Mouse (Mus musculus) heart, embryonic 16.5 days (tissue): ENCODE results near the gene Strip1. TPM values are rescaled to one million over a fixed set of nuclear protein-coding genes. Genes with fewer than 3 reads are reported as not detected.

Experiments
- ATAC-seq: fragments of 200-750 bp; cut with Nextera tagmentation; replicated peaks from 2 replicates; pipeline ENCODE4 v1.8.0; 2017; ENCODE audit warnings: moderate number of reproducible peaks; ENCODE audit not compliant: insufficient read depth, low FRiP score; ENCODE audit errors: extremely low read depth
- H3K27ac ChIP-seq: fragments of 300-500 bp; sonication (generic); 2 replicates; pipeline ENCODE4 v1.5.1; 2014; ENCODE audit warnings: mild to moderate bottlenecking, low read length, control low read depth, moderate library complexity
- H3K27me3 ChIP-seq: fragments of 300-500 bp; sonication (generic); 2 replicates; pipeline ENCODE4 v1.6.1; 2014; ENCODE audit warnings: low read length, mixed read lengths; ENCODE audit not compliant: control insufficient read depth, insufficient read depth
- H3K36me3 ChIP-seq: fragments of 300-500 bp; sonication (generic); 2 replicates; pipeline ENCODE4 v1.6.1; 2014; ENCODE audit not compliant: control insufficient read depth, insufficient read depth
- H3K4me1 ChIP-seq: fragments of 300-500 bp; sonication (generic); 2 replicates; pipeline ENCODE4 v1.6.1; 2014; ENCODE audit warnings: low read length, mixed read lengths; ENCODE audit not compliant: control insufficient read depth, insufficient read depth
- H3K4me2 ChIP-seq: fragments of 300-500 bp; sonication (generic); 2 replicates; pipeline ENCODE4 v1.6.1; 2014; ENCODE audit warnings: low read depth, mild to moderate bottlenecking, control low read depth, low read length
- H3K4me3 ChIP-seq: fragments of 300-500 bp; sonication (generic); 2 replicates; pipeline ENCODE4 v1.5.1; 2014; ENCODE audit warnings: mild to moderate bottlenecking, control low read depth, low read length
- H3K9ac ChIP-seq: fragments of 300-500 bp; sonication (generic); 2 replicates; pipeline ENCODE4 v1.6.1; 2014; ENCODE audit warnings: low read length, control low read depth
- H3K9me3 ChIP-seq: fragments of 300-500 bp; sonication (generic); replicated peaks from 2 replicates; pipeline ENCODE4 v1.6.1; 2016; ENCODE audit warnings: low read length; ENCODE audit not compliant: control insufficient read depth
- WGBS: fragments of 180-500 bp; shearing (Covaris S2); extraction: QIAGEN DNeasy Blood & Tissue Kit; methylation state at CpG from one replicate; pipeline ENCODE4 v1.1.7; 2014; 5-methylcytosine and 5-hydroxymethylcytosine counted together
- polyA plus RNA-seq: library from polyadenylated mRNA; unstranded; fragments of >200 nt; fragmentation: Nextera tagmentation; extraction: Ambion mirVana; gene quantifications from 2 replicates; pipeline ENCODE4 v1.2.1, GENCODE M21; 2015

The Strip1 gene
- 32.2 and 36.5 TPM in 2 replicates for polyA plus RNA-seq

DNA sequence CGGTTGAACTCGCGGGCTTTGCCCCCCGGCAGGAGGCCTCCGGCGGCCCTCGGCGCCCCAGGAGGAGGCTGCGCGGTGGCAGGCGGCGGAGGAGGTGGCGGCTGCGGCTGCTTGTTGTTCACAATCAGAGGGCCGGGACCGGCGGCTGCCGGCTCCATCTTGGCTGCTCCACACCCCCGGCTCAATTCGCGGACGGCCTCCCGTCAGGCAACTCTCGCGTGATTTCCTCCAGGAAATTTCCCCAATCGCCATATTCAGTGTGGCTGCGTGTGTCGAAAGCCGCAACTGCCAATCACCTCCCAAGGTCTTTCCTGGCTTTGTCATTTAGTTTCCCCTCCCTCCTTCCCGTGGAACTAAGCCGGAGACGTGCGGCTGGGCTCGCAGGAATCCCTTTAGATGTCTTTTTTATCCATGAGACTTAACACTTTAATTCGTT lies at the start of gene Strip1:
Gene Strip1, minus strand, starts transcription at position 172 of the 436 bp plus-strand sequence.
- peak within 1 kb of the TSS; percentile 64 for H3K4me2 ChIP-seq
- no peaks in the 10 kb centered on the region for H3K27me3 ChIP-seq
- peak within 1 kb of the TSS; percentile 96 for H3K27ac ChIP-seq
- H3K4me3 ChIP-seq, result peak within 1 kb of the TSS; percentile 93
- H3K4me1 ChIP-seq, result peaks cover 8% of the 10 kb centered on the region
- no peaks in the 10 kb centered on the region for H3K9me3 ChIP-seq
- under 1% methylated on average over 35 of the region's 35 CpGs for WGBS
- peak within 1 kb of the TSS; percentile 98 for H3K9ac ChIP-seq
- peaks cover 12% of the 10 kb centered on the region for H3K36me3 ChIP-seq
- ATAC-seq, result peak; percentile 96

- Histone ChIP-seq H3K9me3 (no peaks in the 10 kb centered on the region), H3K9ac (peak overlapping the region; percentile 52; the same call in 1 of the 2 replicates), H3K4me1 (peaks cover 38% of the 10 kb centered on the region), H3K27me3 (no peaks in the 10 kb centered on the region), H3K36me3 (peaks cover 2% of the 10 kb centered on the region; the same call in 1 of the 2 replicates), H3K4me3 (no peak overlapping the region), H3K27ac (peak overlapping the region; percentile 62), H3K4me2 (peak overlapping the region; percentile 46)
- 14% methylated on average over 7 of the region's 7 CpGs for WGBS
- peak; percentile 84 for ATAC-seq
Measured at GRCm38 (mm10) chr3:107680790-107681576, 49.5 kb upstream of the Strip1 start.

GRCm38 (mm10) chr3:107671509-107671908 lies 40.0 kb upstream of the Strip1 start:
- H3K36me3 ChIP-seq, result peaks cover 63% of the 10 kb centered on the region
- H3K4me1 ChIP-seq, result no peaks in the 10 kb centered on the region
- H3K27me3 ChIP-seq, result no peaks in the 10 kb centered on the region
- H3K27ac ChIP-seq, result no peak overlapping the region
- H3K9me3 ChIP-seq, result no peaks in the 10 kb centered on the region
- no peak overlapping the region for H3K4me3 ChIP-seq
- WGBS, result 86% methylated on average over 2 of the region's 2 CpGs
- no peak for ATAC-seq
- no peak overlapping the region for H3K9ac ChIP-seq
- no peak overlapping the region for H3K4me2 ChIP-seq

GRCm38 (mm10) chr3:107670500-107670899 lies 39.0 kb upstream of the Strip1 start:
- H3K4me3 ChIP-seq, result no peak overlapping the region
- WGBS, result 90% methylated on average over 4 of the region's 4 CpGs
- H3K27me3 ChIP-seq, result no peaks in the 10 kb centered on the region
- H3K9me3 ChIP-seq, result no peaks in the 10 kb centered on the region
- no peak overlapping the region for H3K9ac ChIP-seq
- no peak overlapping the region for H3K4me2 ChIP-seq
- H3K27ac ChIP-seq, result no peak overlapping the region
- peaks cover 70% of the 10 kb centered on the region for H3K36me3 ChIP-seq
- H3K4me1 ChIP-seq, result no peaks in the 10 kb centered on the region
- ATAC-seq, result no peak

DNA sequence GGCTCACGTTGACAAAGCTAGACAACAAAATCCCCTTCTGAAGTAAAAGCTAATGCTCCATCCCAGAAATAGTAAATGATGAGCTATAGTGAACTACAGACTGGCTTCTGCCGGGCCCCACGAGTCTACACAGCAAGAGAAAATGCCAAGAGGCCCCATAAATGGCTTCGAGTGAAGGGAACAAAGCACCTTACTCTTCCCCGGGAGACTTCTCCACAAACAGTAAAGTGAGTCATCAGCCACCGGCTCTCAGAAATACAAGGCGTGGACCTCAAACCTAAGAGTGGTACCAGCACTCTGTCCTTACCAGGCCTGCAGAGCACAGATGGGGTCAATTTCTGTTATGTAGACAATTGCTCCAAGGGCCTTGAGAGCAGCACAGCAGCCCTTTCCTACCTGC lies 37.3 kb upstream of the Strip1 start:
- Histone ChIP-seq H3K36me3 (peaks cover 68% of the 10 kb centered on the region), H3K4me1 (no peaks in the 10 kb centered on the region), H3K4me2 (no peak overlapping the region), H3K9ac (no peak overlapping the region), H3K9me3 (no peaks in the 10 kb centered on the region), H3K4me3 (no peak overlapping the region), H3K27me3 (no peaks in the 10 kb centered on the region), H3K27ac (no peak overlapping the region)
- no peak for ATAC-seq
- WGBS, result 87% methylated on average over 7 of the region's 7 CpGs

- 75% methylated on average over 6 of the region's 6 CpGs for WGBS
- no peak for ATAC-seq
- no peak overlapping the region for H3K4me3 ChIP-seq
Measured at GRCm38 (mm10) chr3:107667426-107667825, 35.9 kb upstream of the Strip1 start.

DNA sequence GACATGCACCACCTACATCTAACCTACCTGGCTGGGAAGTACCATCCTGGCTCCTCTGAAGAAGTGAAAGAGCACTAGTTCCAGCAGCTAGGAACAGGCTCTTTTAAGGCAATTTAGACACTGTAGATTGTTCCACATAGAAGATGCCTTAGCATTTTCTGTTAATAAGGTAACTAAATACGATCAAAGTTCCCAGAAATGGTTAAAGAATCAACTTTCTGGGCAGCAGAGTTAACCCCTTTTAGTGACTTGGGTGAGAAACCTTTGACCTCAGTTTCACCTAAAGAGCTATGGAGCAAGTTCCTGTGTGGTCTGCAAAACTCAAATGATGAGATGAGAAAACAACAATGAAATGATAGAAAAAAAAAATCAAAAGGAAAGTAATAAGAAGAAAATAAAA lies 33.1 kb upstream of the Strip1 start:
- H3K4me1 ChIP-seq, result no peaks in the 10 kb centered on the region
- WGBS, result 86% methylated on average over 1 of the region's 1 CpGs
- H3K4me3 ChIP-seq, result no peak overlapping the region
- no peaks in the 10 kb centered on the region for H3K27me3 ChIP-seq
- H3K36me3 ChIP-seq, result peaks cover 81% of the 10 kb centered on the region
- no peak overlapping the region for H3K27ac ChIP-seq
- H3K4me2 ChIP-seq, result no peak overlapping the region
- no peak for ATAC-seq
- no peak overlapping the region for H3K9ac ChIP-seq
- no peaks in the 10 kb centered on the region for H3K9me3 ChIP-seq

More at GRCm38 (mm10) chr3:107667426-107667825, 35.9 kb upstream of the Strip1 start:
- no peaks in the 10 kb centered on the region for H3K27me3 ChIP-seq
- no peak overlapping the region for H3K9ac ChIP-seq
- no peak overlapping the region for H3K27ac ChIP-seq
- H3K9me3 ChIP-seq, result no peaks in the 10 kb centered on the region
- H3K4me1 ChIP-seq, result no peaks in the 10 kb centered on the region
- H3K36me3 ChIP-seq, result peaks cover 75% of the 10 kb centered on the region
- no peak overlapping the region for H3K4me2 ChIP-seq

DNA sequence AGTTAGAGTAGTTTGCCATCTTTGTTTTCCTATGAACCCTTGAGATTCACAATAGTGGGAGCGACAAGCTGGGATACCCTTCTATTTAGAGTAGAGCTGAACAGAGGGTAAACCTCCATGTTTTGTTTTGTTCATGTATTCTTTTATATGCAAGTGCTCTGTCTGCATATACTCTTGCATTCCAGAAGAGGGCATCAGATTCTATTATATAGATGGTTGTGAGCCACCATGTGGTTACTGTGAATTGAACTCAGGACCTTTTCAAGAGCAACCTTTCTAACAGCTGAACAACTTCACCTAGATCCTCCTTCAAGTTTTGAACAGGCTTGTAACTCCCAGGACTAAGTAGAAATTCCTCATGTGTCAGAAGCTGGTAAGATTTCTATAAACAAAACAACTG lies 27.5 kb upstream of the Strip1 start:
- H3K4me3 ChIP-seq, result no peak overlapping the region
- peaks cover 37% of the 10 kb centered on the region for H3K36me3 ChIP-seq

GRCm38 (mm10) chr3:107656888-107657287 lies 25.4 kb upstream of the Strip1 start:
- Histone ChIP-seq H3K9me3 (no peaks in the 10 kb centered on the region), H3K36me3 (peaks cover 21% of the 10 kb centered on the region), H3K9ac (no peak overlapping the region), H3K27me3 (no peaks in the 10 kb centered on the region), H3K27ac (no peak overlapping the region), H3K4me3 (no peak overlapping the region), H3K4me1 (no peaks in the 10 kb centered on the region), H3K4me2 (no peak overlapping the region)
- no peak for ATAC-seq
- WGBS, result 75% methylated on average over 4 of the region's 4 CpGs

More for the DNA sequence above, 27.5 kb upstream of the Strip1 start:
- Histone ChIP-seq H3K4me1 (no peaks in the 10 kb centered on the region), H3K27ac (no peak overlapping the region), H3K4me2 (no peak overlapping the region), H3K9ac (no peak overlapping the region), H3K27me3 (no peaks in the 10 kb centered on the region), H3K9me3 (no peaks in the 10 kb centered on the region)
- WGBS, result 90% methylated on average over 1 of the region's 1 CpGs
- ATAC-seq, result no peak
